Mouse (Mus musculus) MEL (cell line): Measurements from ENCODE around the gene Lrrfip2. TPM values are rescaled to one million over a fixed set of nuclear protein-coding genes. Genes with fewer than 3 reads are reported as not detected.
A peak's percentile ranks its signal among the peaks of the same experiment; 100 is the strongest.

Experiments used
- DNase-seq: peaks from one replicate; pipeline ENCODE4 v3.0.0; 2011; ENCODE audit warnings: low read depth, low spot score
- H3K27ac ChIP-seq: 2 replicates; pipeline ENCODE4 v1.5.1; 2012; ENCODE audit warnings: low read depth, mild to moderate bottlenecking, control low read depth, low read length, moderate library complexity; ENCODE audit not compliant: control insufficient read depth
- H3K27me3 ChIP-seq, 2 experiments: fragments of 150-350 bp in 1 of 2; sonication (generic) in 1 of 2; 2 replicates each; pipeline ENCODE4 v1.6.1; 2012; ENCODE audit warnings: low read length in 2 of 2, mild to moderate bottlenecking in 2 of 2, improper control_type of control experiment in 1 of 2, moderate library complexity in 1 of 2; ENCODE audit not compliant: insufficient read depth in 2 of 2, control insufficient read depth in 1 of 2
- H3K36me3 ChIP-seq, 2 experiments: 2 replicates each; pipeline ENCODE4 v1.6.1; 2012 to 2014; ENCODE audit warnings: low read length in 2 of 2, improper control_type of control experiment in 1 of 2, inconsistent platforms in 1 of 2, mild to moderate bottlenecking in 1 of 2; ENCODE audit not compliant: insufficient read depth in 2 of 2, control insufficient read depth in 1 of 2
- H3K4me1 ChIP-seq, 2 experiments: fragments of 150-350 bp in 1 of 2; sonication (generic) in 1 of 2; 2 replicates each; pipeline ENCODE4 v1.6.1; 2012; ENCODE audit warnings: low read length in 2 of 2, improper control_type of control experiment in 1 of 2, mild to moderate bottlenecking in 1 of 2; ENCODE audit not compliant: insufficient read depth in 2 of 2, control insufficient read depth in 1 of 2
- H3K4me3 ChIP-seq, 2 experiments: fragments of 150-350 bp in 1 of 2; sonication (generic) in 1 of 2; 2 replicates each; pipeline ENCODE4 v1.5.1; 2012; ENCODE audit warnings: low read depth in 2 of 2, low read length in 2 of 2, mild to moderate bottlenecking in 2 of 2, moderate library complexity in 2 of 2, control low read depth in 1 of 2, improper control_type of control experiment in 1 of 2; ENCODE audit not compliant: control insufficient read depth in 1 of 2, insufficient read depth in 1 of 2
- H3K79me2 ChIP-seq: 2 replicates; pipeline ENCODE4 v1.6.1; 2012; ENCODE audit warnings: mild to moderate bottlenecking, low read length, moderate library complexity; ENCODE audit not compliant: control insufficient read depth, poor library complexity, insufficient read depth
- H3K9ac ChIP-seq: 2 replicates; pipeline ENCODE4 v1.6.1; 2012; ENCODE audit warnings: low read depth, mild to moderate bottlenecking, control low read depth, low read length, moderate library complexity; ENCODE audit not compliant: control insufficient read depth, poor library complexity, severe bottlenecking
- H3K9me3 ChIP-seq: fragments of 150-350 bp; sonication (generic); replicated peaks from 2 replicates; pipeline ENCODE4 v1.6.1; 2012; ENCODE audit warnings: mild to moderate bottlenecking, low read length, improper control_type of control experiment, moderate library complexity; ENCODE audit not compliant: insufficient read depth
- CHD1 ChIP-seq: IDR thresholded peaks from 2 replicates; pipeline ENCODE4 v1.6.1; 2012; ENCODE audit warnings: low read depth, mild to moderate bottlenecking, inconsistent platforms, low read length, improper control_type of control experiment
- CHD2 ChIP-seq: IDR thresholded peaks from 2 replicates; pipeline ENCODE4 v1.6.1; 2011; ENCODE audit warnings: low read length, improper control_type of control experiment
- EP300 ChIP-seq, 2 experiments: IDR thresholded peaks; 2 replicates each; pipeline ENCODE4 v1.6.1; 2011; ENCODE audit warnings: improper control_type of control experiment in 2 of 2, low read length in 2 of 2, low read depth in 1 of 2, mild to moderate bottlenecking in 1 of 2
- ETS1 ChIP-seq: IDR thresholded peaks from 2 replicates; pipeline ENCODE4 v1.6.1; 2012; ENCODE audit warnings: low read depth, mild to moderate bottlenecking, inconsistent platforms, low read length, improper control_type of control experiment, moderate library complexity
- GATA1 ChIP-seq: IDR thresholded peaks from 2 replicates; pipeline ENCODE4 v1.6.1; 2011; ENCODE audit warnings: low read depth, low read length, improper control_type of control experiment
- HCFC1 ChIP-seq: IDR thresholded peaks from 2 replicates; pipeline ENCODE4 v1.6.1; 2012; ENCODE audit warnings: low read depth, mild to moderate bottlenecking, inconsistent platforms, low read length, improper control_type of control experiment, moderate library complexity
- MXI1 ChIP-seq: IDR thresholded peaks from 2 replicates; pipeline ENCODE4 v1.6.1; 2011; ENCODE audit warnings: mild to moderate bottlenecking, low read depth, low read length, improper control_type of control experiment
- POLR2AphosphoS5 ChIP-seq: IDR thresholded peaks from 2 replicates; pipeline ENCODE4 v1.6.1; 2012; ENCODE audit warnings: low read depth, borderline replicate concordance, mild to moderate bottlenecking, inconsistent platforms, low read length, moderate library complexity, mixed read lengths
- RCOR1 ChIP-seq: IDR thresholded peaks from 2 replicates; pipeline ENCODE4 v1.6.1; 2012; ENCODE audit warnings: low read depth, mild to moderate bottlenecking, inconsistent platforms, low read length, improper control_type of control experiment
- TAL1 ChIP-seq: IDR thresholded peaks from 2 replicates; pipeline ENCODE4 v1.6.1; 2012; ENCODE audit warnings: mild to moderate bottlenecking, inconsistent platforms, low read length, moderate library complexity, mixed read lengths
- TBP ChIP-seq: IDR thresholded peaks from 2 replicates; pipeline ENCODE4 v1.8.0; 2011; ENCODE audit warnings: low read depth, low read length, improper control_type of control experiment
- polyA plus RNA-seq, 2 experiments: library from polyadenylated mRNA; stranded (reverse) in 1 of 2; unstranded in 1 of 2; fragments of >175 nt in 1 of 2; fragments of >200 nt in 1 of 2; gene quantifications; 2 replicates each; pipeline versions ENCODE4 v1.2.1 to v1.2.4; 2012; ENCODE audit warnings: low replicate concordance in 2 of 2, low read depth in 1 of 2; ENCODE audit not compliant: insufficient read length in 2 of 2, insufficient read depth in 1 of 2, missing spikeins in 1 of 2
- total RNA-seq: library from RNA; depleted of rRNA; stranded (reverse); fragments of 300-350 nt; gene quantifications from 2 replicates; pipeline ENCODE4 v1.2.3, GENCODE M21; 2012; rRNA removed

Gene Lrrfip2
- total and polyA plus RNA-seq, 3 experiments = 26.0 to 42.7 TPM; not detected in 1

DNA sequence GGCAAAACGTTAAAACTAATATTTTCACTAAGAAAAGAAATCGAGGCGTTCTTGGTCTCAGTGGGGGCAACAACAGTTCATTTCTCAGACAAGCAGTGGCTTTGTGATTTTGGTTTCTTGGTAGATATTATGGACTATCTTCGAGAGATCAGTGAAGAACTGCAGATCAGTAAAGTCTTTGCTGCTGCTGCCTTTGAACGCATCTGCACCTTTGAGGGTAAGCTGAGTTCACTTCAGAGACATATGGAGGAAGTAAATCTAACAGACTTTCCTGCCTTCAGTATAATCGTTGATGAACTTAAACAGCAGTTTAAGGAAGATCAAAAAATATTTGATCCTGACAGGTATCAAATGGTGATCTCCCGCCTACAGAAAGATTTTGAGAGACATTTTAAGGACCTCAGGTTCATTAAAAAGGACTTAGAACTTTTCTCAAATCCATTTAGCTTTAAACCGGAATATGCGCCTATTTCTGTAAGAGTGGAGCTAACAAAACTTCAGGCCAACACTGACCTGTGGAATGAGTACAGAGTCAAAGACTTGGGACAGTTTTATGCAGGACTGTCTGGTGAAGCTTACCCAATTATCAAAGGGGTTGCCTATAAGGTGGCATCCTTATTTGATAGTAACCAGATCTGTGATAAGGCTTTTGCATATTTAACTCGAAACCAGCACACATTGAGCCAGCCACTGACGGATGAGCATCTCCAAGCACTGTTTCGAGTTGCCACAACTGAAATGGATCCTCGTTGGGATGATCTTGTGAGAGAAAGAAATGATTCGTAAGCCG lies 155.8 kb downstream of the Lrrfip2 start:
- DNase-seq = peak; percentile 53
- peak overlapping the region; percentile 90 for H3K9ac ChIP-seq
- H3K9me3 ChIP-seq = no peaks in the 10 kb centered on the region
- H3K4me1 ChIP-seq = peaks cover 10 to 11% of the 10 kb centered on the region in 2 experiments
- H3K36me3 ChIP-seq = peaks cover 0 to 52% of the 10 kb centered on the region in 2 experiments; a peak in 3 of 4 replicates
- H3K27ac ChIP-seq = peak overlapping the region; percentile 81
- no peaks in the 10 kb centered on the region for H3K27me3 ChIP-seq
- peak overlapping the region; percentile 74 to 84 for H3K4me3 ChIP-seq
- H3K79me2 ChIP-seq = peaks cover 47% of the 10 kb centered on the region
- TF ChIP-seq HCFC1 (no peak), TAL1 (no peak), RCOR1 (no peak), TBP (0 out of 2 replicates have a peak, but pooled peaks have one; percentile 29), GATA1 (peak; percentile 7; the same call in 1 of the 2 replicates)

DNA sequence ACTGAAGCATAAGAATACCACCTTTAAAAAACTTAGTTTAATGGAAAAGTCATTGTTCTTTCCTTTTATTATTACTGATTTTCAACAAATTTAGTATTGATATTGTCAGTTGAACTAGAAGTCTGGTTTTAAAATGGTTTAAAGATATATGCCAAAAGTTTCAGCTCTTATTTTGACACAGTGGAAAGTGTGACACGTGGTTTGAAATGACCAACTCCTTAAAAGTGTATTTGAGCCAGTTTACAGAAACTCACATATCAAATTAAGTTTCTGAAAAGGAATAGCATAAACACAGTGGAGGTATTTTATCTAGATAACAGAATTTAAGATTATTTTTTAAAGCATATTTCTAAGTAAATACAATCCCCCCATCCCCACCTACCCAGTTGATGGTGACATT lies 156.6 kb downstream of the Lrrfip2 start:
- no peak overlapping the region for H3K27ac ChIP-seq
- peak overlapping the region in 1 of 2 experiments; percentile 74; a peak in 2 of 4 replicates for H3K4me3 ChIP-seq
- peaks cover 0 to 55% of the 10 kb centered on the region in 2 experiments; a peak in 3 of 4 replicates for H3K36me3 ChIP-seq
- no peaks in the 10 kb centered on the region for H3K9me3 ChIP-seq
- peaks cover 10 to 11% of the 10 kb centered on the region in 2 experiments for H3K4me1 ChIP-seq
- no peak for DNase-seq
- no peak overlapping the region for H3K9ac ChIP-seq
- H3K79me2 ChIP-seq = peaks cover 47% of the 10 kb centered on the region
- H3K27me3 ChIP-seq = no peaks in the 10 kb centered on the region
- no peak for TF ChIP-seq GATA1

DNA sequence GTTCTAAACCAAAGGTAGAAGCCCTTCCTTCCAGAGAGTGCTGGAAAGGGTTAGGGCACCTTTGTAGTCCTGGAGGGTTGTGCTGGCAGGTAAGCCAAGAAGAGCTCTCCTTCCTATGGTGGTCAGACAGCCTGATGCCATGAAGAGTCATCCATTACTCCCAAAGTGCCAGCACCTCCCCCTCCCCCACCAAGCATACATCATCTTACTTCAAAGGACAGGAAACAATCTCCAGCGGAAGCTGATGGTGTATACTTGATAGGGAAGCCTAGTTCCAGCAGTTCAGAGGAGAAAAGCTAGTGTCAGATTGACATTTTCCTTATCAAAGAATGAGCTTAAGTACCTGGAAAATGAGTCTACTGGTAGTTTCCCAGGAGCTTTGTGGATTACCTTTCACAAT lies 157.8 kb downstream of the Lrrfip2 start:
- TF ChIP-seq CHD1 (peak; percentile 66; the same call in 1 of the 2 replicates), RCOR1 (peak; percentile 89), GATA1 (peak; percentile 61), POLR2AphosphoS5 (no peak), CHD2 (peak; percentile 36; the same call in 1 of the 2 replicates), ETS1 (peak; percentile 61; the same call in 1 of the 2 replicates), MXI1 (no peak), EP300 (IDR thresholded peaks at IDR 0.05; ENCODE audit: low read depth in 1 of 2, low read length in 2 of 2) (peak; percentile 46 to 51; a peak in 3 of 4 replicates)
- Histone ChIP-seq H3K27ac (no peak overlapping the region), H3K9me3 (no peaks in the 10 kb centered on the region), H3K79me2 (peaks cover 44% of the 10 kb centered on the region), H3K4me1 (peaks cover 7 to 11% of the 10 kb centered on the region in 2 experiments), H3K27me3 (no peaks in the 10 kb centered on the region), H3K36me3 (peaks cover 0 to 46% of the 10 kb centered on the region in 2 experiments), H3K9ac (no peak overlapping the region), H3K4me3 (peak overlapping the region in 1 of 2 experiments; percentile 8; a peak in 2 of 4 replicates)
- DNase-seq = peak; percentile 47

Other genes starting within 250 kb of the Lrrfip2 start
- gene Als2cl, start 237.7 kb upstream of the Lrrfip2 start, total RNA-seq = not detected in 2 replicates
- under 1 TPM in 1 of 2 experiments, not detected in 1; 0.21 TPM for gene Als2cl, start 237.7 kb upstream of the Lrrfip2 start, polyA plus RNA-seq
- not detected in 2 replicates for gene Tmie, start 237.5 kb upstream of the Lrrfip2 start, total RNA-seq
- not detected for gene Tmie, start 237.5 kb upstream of the Lrrfip2 start, polyA plus RNA-seq
- not detected in 2 replicates for gene Fam240a, start 200.7 kb upstream of the Lrrfip2 start, total RNA-seq
- gene Fam240a, start 200.7 kb upstream of the Lrrfip2 start, polyA plus RNA-seq = not detected
- gene Tdgf1, start 171.4 kb upstream of the Lrrfip2 start, total RNA-seq = not detected in 2 replicates
- gene Tdgf1, start 171.4 kb upstream of the Lrrfip2 start, polyA plus RNA-seq = not detected
- not detected in 2 replicates for gene Lrrc2, start 166.0 kb upstream of the Lrrfip2 start, total RNA-seq
- gene Lrrc2, start 166.0 kb upstream of the Lrrfip2 start, polyA plus RNA-seq = under 1 TPM in 1 of 2 experiments, not detected in 1; 0.07 TPM
- not detected in 2 replicates for gene Rtp3, start 127.0 kb upstream of the Lrrfip2 start, total RNA-seq
- not detected for gene Rtp3, start 127.0 kb upstream of the Lrrfip2 start, polyA plus RNA-seq
- gene Ltf, start 98.3 kb upstream of the Lrrfip2 start, total RNA-seq = not detected in 2 replicates
- under 1 TPM in 1 of 2 experiments, not detected in 1; 0.11 TPM for gene Ltf, start 98.3 kb upstream of the Lrrfip2 start, polyA plus RNA-seq
- gene Ccrl2, start 60.1 kb upstream of the Lrrfip2 start, total RNA-seq = 0.19 and 0.23 TPM in 2 replicates
- gene Ccrl2, start 60.1 kb upstream of the Lrrfip2 start, polyA plus RNA-seq = under 1 TPM in 1 of 2 experiments, not detected in 1; 0.75 TPM
- gene Mlh1, start 154.2 kb downstream of the Lrrfip2 start, total RNA-seq = 21.8 and 22.4 TPM in 2 replicates
- gene Mlh1, start 154.2 kb downstream of the Lrrfip2 start, polyA plus RNA-seq = 10 to 100 TPM in 1 of 2 experiments, not detected in 1; 31.7 TPM
- gene Epm2aip1, start 154.3 kb downstream of the Lrrfip2 start, total RNA-seq = 3.3 and 3.4 TPM in 2 replicates
- 1 to 10 TPM in 1 of 2 experiments, not detected in 1; 7.4 TPM for gene Epm2aip1, start 154.3 kb downstream of the Lrrfip2 start, polyA plus RNA-seq
- gene Trank1, start 194.1 kb downstream of the Lrrfip2 start, total RNA-seq = not detected in 2 replicates
- not detected for gene Trank1, start 194.1 kb downstream of the Lrrfip2 start, polyA plus RNA-seq